Mouse (Mus musculus) mesoderm, embryonic 11.5 days (tissue): ENCODE measurements around the gene Fgd3.

Experiments used
- DNase-seq: peaks from one replicate; pipeline ENCODE4 v3.0.0-alpha.2; 2012; ENCODE audit warnings: low read depth, low spot score

Gene Fgd3

GRCm38 (mm10) chr13:49320040-49320439 lies at the start of gene Fgd3:
Gene Fgd3 (minus strand): TSS chr13:49320311.
- peak; percentile 82 for DNase-seq

DNA sequence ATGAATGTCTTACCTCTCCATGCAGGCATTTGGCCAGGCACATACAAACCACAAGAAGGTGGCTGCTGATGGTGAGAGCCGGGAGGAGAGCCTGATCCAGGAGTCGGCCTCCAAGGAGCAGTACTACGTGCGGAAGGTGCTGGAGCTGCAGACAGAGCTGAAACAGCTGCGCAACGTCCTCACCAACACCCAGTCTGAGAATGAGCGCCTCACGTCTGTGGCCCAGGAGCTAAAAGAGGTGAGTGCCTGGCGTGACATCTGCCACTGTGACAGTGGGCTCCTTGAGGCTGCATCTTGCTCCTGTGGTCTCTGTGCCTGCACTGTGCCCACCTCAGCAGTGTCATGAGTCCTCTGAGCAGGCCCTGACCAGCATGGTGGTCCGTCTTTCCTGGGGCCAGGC lies 49.3 kb upstream of the Fgd3 start:
- DNase-seq: no peak

DNA sequence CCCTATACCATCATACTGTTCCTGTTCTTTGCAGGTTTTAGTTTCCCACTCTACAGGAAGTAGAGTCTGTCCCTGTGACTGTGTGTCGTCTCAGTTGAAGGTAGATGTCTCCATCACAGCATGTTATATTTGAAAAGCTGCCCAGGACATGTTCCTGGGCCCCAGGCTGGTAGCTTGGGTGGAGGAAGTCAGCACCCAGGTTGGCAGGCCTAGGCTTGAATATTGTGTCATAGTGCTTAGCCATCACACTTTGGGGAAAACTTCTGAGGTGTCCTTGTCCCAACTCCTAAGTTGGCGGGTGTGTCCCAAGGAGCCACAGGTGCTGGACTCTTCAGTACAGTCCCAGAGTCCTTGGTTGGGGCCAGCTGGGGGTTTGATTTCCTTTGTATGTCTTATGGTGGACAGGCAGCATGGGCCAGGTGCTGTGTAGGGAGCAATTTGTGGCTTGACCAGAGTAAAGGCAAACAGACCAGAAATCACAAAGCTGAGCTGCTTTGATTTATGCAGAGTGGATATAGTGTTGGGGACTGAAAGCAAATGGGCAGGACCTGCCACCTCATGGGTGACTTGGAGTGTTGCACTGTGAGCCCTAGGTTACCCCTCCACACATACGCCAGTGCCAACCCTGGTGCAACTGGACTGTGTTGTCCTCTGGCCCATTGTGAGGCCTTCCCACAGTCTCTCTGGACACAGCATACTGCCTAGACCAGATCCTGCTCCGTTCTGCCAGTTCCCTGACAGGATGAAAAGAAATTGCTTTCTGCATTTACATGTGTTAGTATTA lies 47.7 kb upstream of the Fgd3 start:
- no peak for DNase-seq

- no peak for DNase-seq
Observed at GRCm38 (mm10) chr13:49364716-49365115, 44.6 kb upstream of the Fgd3 start.

DNA sequence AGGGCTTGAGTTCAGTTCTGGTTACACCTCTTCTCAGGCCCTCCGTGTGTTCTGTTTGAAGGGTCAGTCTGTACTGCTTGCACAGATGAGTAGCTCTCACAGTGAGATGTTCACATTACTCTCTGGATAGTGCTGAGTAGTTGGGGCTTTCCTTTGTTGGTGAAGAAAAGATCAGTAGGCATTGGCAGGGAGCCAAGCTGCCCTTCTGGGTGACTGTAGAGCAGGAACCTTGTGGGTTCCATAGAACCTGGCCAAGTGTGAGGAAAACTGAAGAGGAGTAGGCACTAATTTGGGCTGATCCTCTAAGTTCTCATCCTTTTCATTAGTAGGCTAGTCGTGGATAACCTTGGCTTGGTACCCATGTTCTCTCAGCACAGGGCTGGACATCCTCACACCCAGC lies 42.7 kb upstream of the Fgd3 start:
- no peak for DNase-seq

DNA sequence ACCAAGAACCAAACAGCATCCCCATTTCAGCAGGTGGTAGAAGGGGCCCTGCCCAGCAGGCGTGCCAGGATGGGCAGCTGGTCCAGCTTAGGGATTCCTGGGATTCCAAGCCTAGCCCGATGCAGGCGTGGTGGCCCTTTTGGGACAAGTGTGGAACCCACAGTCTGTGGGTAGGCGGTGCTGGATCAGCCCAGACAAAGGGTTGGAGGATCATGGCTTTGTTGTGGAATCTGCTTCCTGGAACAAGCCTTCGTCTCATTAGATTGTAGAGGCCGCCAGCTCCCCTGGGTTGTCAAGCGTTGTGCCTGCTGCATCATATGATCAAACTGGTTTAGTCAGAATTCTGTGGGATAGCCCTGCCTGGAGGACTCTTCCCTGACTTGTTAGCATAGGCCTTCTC lies 42.3 kb upstream of the Fgd3 start:
- DNase-seq: no peak

GRCm38 (mm10) chr13:49360906-49361406 lies 40.8 kb upstream of the Fgd3 start:
- DNase-seq: no peak

DNA sequence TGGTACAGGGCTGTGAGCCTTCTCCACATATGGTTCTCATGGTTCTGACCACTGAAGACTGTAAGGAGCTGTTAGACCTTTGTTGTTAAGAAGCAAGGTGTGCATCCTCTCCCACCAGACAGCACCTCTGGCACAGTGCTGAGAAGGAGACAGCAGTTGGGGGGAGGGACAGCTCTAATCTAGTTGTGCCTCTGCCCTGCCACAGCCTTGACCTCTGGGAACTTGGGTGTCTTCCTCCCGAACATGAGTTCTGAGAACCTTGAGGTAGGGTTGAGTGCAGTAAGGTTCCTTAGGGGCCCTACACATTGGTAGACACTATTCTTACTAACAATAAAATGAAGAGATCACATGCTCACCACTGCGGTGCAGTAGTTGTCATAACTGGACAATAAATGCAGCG lies 38.1 kb upstream of the Fgd3 start:
- DNase-seq: no peak

GRCm38 (mm10) chr13:49357367-49358026 lies 37.4 kb upstream of the Fgd3 start:
- DNase-seq: no peak

- DNase-seq: no peak
Observed at GRCm38 (mm10) chr13:49356090-49356489, 36.0 kb upstream of the Fgd3 start.

GRCm38 (mm10) chr13:49355461-49356061 lies 35.5 kb upstream of the Fgd3 start:
- no peak for DNase-seq

GRCm38 (mm10) chr13:49353991-49354507 lies 33.9 kb upstream of the Fgd3 start:
- DNase-seq: no peak

GRCm38 (mm10) chr13:49353422-49353821 lies 33.3 kb upstream of the Fgd3 start:
- no peak for DNase-seq

GRCm38 (mm10) chr13:49352581-49353159 lies 32.6 kb upstream of the Fgd3 start:
- DNase-seq: peak; percentile 56

- no peak for DNase-seq
Observed at GRCm38 (mm10) chr13:49349836-49350505, 29.9 kb upstream of the Fgd3 start.

- DNase-seq: no peak
Observed at GRCm38 (mm10) chr13:49349335-49349734, 29.2 kb upstream of the Fgd3 start.

DNA sequence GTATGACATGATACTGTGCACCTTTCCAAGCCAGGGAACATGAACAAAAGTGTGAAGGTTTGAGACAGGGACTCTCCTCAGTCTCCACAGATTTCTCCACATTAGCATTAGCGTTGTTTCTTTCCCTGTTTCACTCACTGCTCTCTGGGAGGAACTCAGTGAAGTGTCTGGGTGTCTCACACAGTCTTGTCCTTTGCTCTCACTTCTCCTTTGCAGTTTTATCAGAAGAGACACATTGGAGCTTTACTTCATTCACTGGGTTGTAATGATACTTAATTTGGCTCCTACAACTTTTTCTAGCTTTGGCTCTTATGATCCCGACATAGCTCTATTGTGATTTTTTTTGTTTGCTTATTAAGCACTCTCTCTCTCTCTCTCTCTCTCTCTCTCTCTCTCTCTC lies 28.4 kb upstream of the Fgd3 start:
- no peak for DNase-seq

- DNase-seq: no peak
Observed at GRCm38 (mm10) chr13:49345476-49345875, 25.4 kb upstream of the Fgd3 start.

GRCm38 (mm10) chr13:49344567-49344966 lies 24.5 kb upstream of the Fgd3 start:
- DNase-seq: no peak

DNA sequence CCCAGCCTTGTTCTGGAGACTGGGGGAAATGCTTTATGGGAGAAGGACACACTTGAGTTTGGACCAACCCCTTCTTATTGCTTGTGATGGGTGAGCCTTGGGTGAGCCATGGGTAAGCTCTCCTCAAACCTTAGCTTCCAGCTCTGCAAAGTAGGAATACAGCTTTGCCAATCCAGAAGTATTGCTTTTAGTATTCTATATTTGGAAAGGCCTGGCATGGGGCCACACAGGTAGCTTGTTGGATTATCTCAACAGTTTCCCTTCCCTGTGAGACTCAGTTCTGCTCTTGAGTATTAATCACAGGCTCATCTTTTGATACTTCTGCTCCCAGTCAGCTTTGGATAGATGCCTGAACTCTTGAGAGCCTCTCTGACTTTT lies 22.6 kb upstream of the Fgd3 start:
- no peak for DNase-seq
